Mouse (Mus musculus) embryonic facial prominence, embryonic 14.5 days (tissue): ENCODE measurements around the gene Tnp1. TPM values are rescaled to one million over a fixed set of nuclear protein-coding genes. Genes with fewer than 3 reads are reported as not detected.

ENCODE experiments used
- ATAC-seq: fragments of 200-750 bp; cut with Nextera tagmentation; 2 replicates; pipeline ENCODE4 v1.8.0; 2017; ENCODE audit warnings: low read depth, moderate number of reproducible peaks, moderate TSS enrichment
- DNase-seq: peaks from one replicate; pipeline ENCODE4 v3.0.0-alpha.2; 2015; ENCODE audit warnings: low spot score
- H3K27ac ChIP-seq: fragments of 300-500 bp; sonication (generic); replicated peaks from 2 replicates; pipeline ENCODE4 v1.5.1; 2014; ENCODE audit warnings: low read depth, mild to moderate bottlenecking, low read length, moderate library complexity
- H3K27me3 ChIP-seq: fragments of 300-500 bp; sonication (generic); replicated peaks from 2 replicates; pipeline ENCODE4 v1.6.1; 2014; ENCODE audit warnings: low read length; ENCODE audit not compliant: control insufficient read depth, insufficient read depth
- H3K36me3 ChIP-seq: fragments of 300-500 bp; sonication (generic); 2 replicates; pipeline ENCODE4 v1.6.1; 2014; ENCODE audit warnings: low read length, mixed read lengths; ENCODE audit not compliant: control insufficient read depth, insufficient read depth
- H3K4me1 ChIP-seq: fragments of 300-500 bp; sonication (generic); 2 replicates; pipeline ENCODE4 v1.6.1; 2014; ENCODE audit warnings: antibody characterized with exemption, low read length; ENCODE audit not compliant: control insufficient read depth, insufficient read depth
- H3K4me2 ChIP-seq: fragments of 300-500 bp; sonication (generic); 2 replicates; pipeline ENCODE4 v1.6.1; 2014; ENCODE audit warnings: low read depth, mild to moderate bottlenecking, low read length, moderate library complexity, mixed read lengths
- H3K4me3 ChIP-seq: fragments of 300-500 bp; sonication (generic); 2 replicates; pipeline ENCODE4 v1.5.1; 2014; ENCODE audit warnings: low read depth, mild to moderate bottlenecking, low read length
- H3K9ac ChIP-seq: fragments of 300-500 bp; sonication (generic); 2 replicates; pipeline ENCODE4 v1.6.1; 2014; ENCODE audit warnings: low read depth, mild to moderate bottlenecking, low read length, moderate library complexity, mixed read lengths
- H3K9me3 ChIP-seq: fragments of 300-500 bp; sonication (generic); 2 replicates; pipeline ENCODE4 v1.6.1; 2016; ENCODE audit warnings: low read length; ENCODE audit not compliant: control insufficient read depth
- WGBS: fragments of 180-500 bp; shearing (Covaris S2); extraction: QIAGEN DNeasy Blood & Tissue Kit; methylation state at CpG from one replicate; pipeline ENCODE4 v1.1.7; 2014; 5-methylcytosine and 5-hydroxymethylcytosine counted together
- polyA plus RNA-seq: library from polyadenylated mRNA; unstranded; fragments of >200 nt; fragmentation: Nextera tagmentation; extraction: Ambion mirVana; gene quantifications from 2 replicates; pipeline ENCODE4 v1.2.1, GENCODE M21; 2014

Gene Tnp1
- polyA plus RNA-seq, 1 experiment from 2014 or later, result not detected

GRCm38 (mm10) chr1:73028741-73029140 lies 13.0 kb upstream of the Tnp1 start:
- H3K27ac ChIP-seq, result no peak overlapping the region
- 87% methylated on average over 6 of the region's 6 CpGs for WGBS
- no peaks in the 10 kb centered on the region for H3K27me3 ChIP-seq
- H3K4me1 ChIP-seq, result 0 out of 2 replicates have a peak, but pooled peaks cover 4% of the 10 kb centered on the region
- no peak overlapping the region for H3K4me2 ChIP-seq
- DNase-seq (no peak), ATAC-seq (no peak)
- no peak overlapping the region for H3K4me3 ChIP-seq
- H3K36me3 ChIP-seq, result no peaks in the 10 kb centered on the region
- no peak overlapping the region for H3K9ac ChIP-seq
- no peaks in the 10 kb centered on the region for H3K9me3 ChIP-seq

GRCm38 (mm10) chr1:73027381-73027780 lies 11.7 kb upstream of the Tnp1 start:
- Histone ChIP-seq H3K4me3 (no peak overlapping the region), H3K9me3 (no peaks in the 10 kb centered on the region), H3K4me2 (no peak overlapping the region), H3K4me1 (0 out of 2 replicates have a peak, but pooled peaks cover 4% of the 10 kb centered on the region), H3K36me3 (no peaks in the 10 kb centered on the region), H3K27ac (no peak overlapping the region), H3K9ac (no peak overlapping the region), H3K27me3 (no peaks in the 10 kb centered on the region)
- ATAC-seq (no peak), DNase-seq (no peak)
- WGBS, result 77% methylated on average over 4 of the region's 4 CpGs

- ATAC-seq (no peak), DNase-seq (no peak)
- H3K9me3 ChIP-seq, result no peaks in the 10 kb centered on the region
- no peak overlapping the region for H3K9ac ChIP-seq
- no peaks in the 10 kb centered on the region for H3K36me3 ChIP-seq
- H3K27me3 ChIP-seq, result no peaks in the 10 kb centered on the region
- no peak overlapping the region for H3K4me2 ChIP-seq
- H3K4me1 ChIP-seq, result 0 out of 2 replicates have a peak, but pooled peaks cover 4% of the 10 kb centered on the region
- H3K4me3 ChIP-seq, result no peak overlapping the region
- 79% methylated on average over 5 of the region's 5 CpGs for WGBS
- no peak overlapping the region for H3K27ac ChIP-seq
These were observed 11.1 kb upstream of the Tnp1 start for GRCm38 (mm10) chr1:73026786-73027299.

- Histone ChIP-seq H3K27ac (no peak overlapping the region), H3K4me3 (no peak overlapping the region), H3K36me3 (no peaks in the 10 kb centered on the region), H3K4me2 (no peak overlapping the region), H3K9me3 (no peaks in the 10 kb centered on the region), H3K27me3 (no peaks in the 10 kb centered on the region), H3K4me1 (0 out of 2 replicates have a peak, but pooled peaks cover 4% of the 10 kb centered on the region), H3K9ac (no peak overlapping the region)
- DNase-seq, result no peak
- ATAC-seq, result no peak
- 90% methylated on average over 3 of the region's 3 CpGs for WGBS
These were observed 10.4 kb upstream of the Tnp1 start for GRCm38 (mm10) chr1:73026157-73026556.

GRCm38 (mm10) chr1:73006847-73007246 lies 8.9 kb downstream of the Tnp1 start:
- no peak for DNase-seq
- 94% methylated on average over 1 of the region's 1 CpGs for WGBS

GRCm38 (mm10) chr1:73004890-73005289 lies 10.8 kb downstream of the Tnp1 start:
- Histone ChIP-seq H3K4me2 (no peak overlapping the region), H3K9me3 (no peaks in the 10 kb centered on the region), H3K9ac (no peak overlapping the region), H3K27ac (no peak overlapping the region), H3K27me3 (no peaks in the 10 kb centered on the region), H3K4me3 (no peak overlapping the region), H3K36me3 (no peaks in the 10 kb centered on the region), H3K4me1 (no peaks in the 10 kb centered on the region)
- ATAC-seq (no peak), DNase-seq (no peak)
- WGBS, result 85% methylated on average over 2 of the region's 2 CpGs

More at GRCm38 (mm10) chr1:73006847-73007246, 8.9 kb downstream of the Tnp1 start:
- no peak overlapping the region for H3K4me2 ChIP-seq
- no peak overlapping the region for H3K27ac ChIP-seq
- ATAC-seq, result no peak
- H3K9me3 ChIP-seq, result no peaks in the 10 kb centered on the region
- no peak overlapping the region for H3K9ac ChIP-seq
- no peaks in the 10 kb centered on the region for H3K4me1 ChIP-seq
- no peak overlapping the region for H3K4me3 ChIP-seq
- no peaks in the 10 kb centered on the region for H3K36me3 ChIP-seq
- H3K27me3 ChIP-seq, result no peaks in the 10 kb centered on the region

- H3K36me3 ChIP-seq, result no peaks in the 10 kb centered on the region
- no peak overlapping the region for H3K4me2 ChIP-seq
- H3K9me3 ChIP-seq, result no peaks in the 10 kb centered on the region
- H3K9ac ChIP-seq, result no peak overlapping the region
- ATAC-seq, result no peak
- 71% methylated on average over 5 of the region's 5 CpGs for WGBS
- no peaks in the 10 kb centered on the region for H3K27me3 ChIP-seq
- no peak overlapping the region for H3K4me3 ChIP-seq
- no peaks in the 10 kb centered on the region for H3K4me1 ChIP-seq
- H3K27ac ChIP-seq, result no peak overlapping the region
- no peak for DNase-seq
These were observed 13.1 kb downstream of the Tnp1 start for GRCm38 (mm10) chr1:73002637-73003036.

- 49% methylated on average over 5 of the region's 5 CpGs for WGBS
- no peak for ATAC-seq
These were observed 13.7 kb downstream of the Tnp1 start for GRCm38 (mm10) chr1:73001961-73002360.

DNA sequence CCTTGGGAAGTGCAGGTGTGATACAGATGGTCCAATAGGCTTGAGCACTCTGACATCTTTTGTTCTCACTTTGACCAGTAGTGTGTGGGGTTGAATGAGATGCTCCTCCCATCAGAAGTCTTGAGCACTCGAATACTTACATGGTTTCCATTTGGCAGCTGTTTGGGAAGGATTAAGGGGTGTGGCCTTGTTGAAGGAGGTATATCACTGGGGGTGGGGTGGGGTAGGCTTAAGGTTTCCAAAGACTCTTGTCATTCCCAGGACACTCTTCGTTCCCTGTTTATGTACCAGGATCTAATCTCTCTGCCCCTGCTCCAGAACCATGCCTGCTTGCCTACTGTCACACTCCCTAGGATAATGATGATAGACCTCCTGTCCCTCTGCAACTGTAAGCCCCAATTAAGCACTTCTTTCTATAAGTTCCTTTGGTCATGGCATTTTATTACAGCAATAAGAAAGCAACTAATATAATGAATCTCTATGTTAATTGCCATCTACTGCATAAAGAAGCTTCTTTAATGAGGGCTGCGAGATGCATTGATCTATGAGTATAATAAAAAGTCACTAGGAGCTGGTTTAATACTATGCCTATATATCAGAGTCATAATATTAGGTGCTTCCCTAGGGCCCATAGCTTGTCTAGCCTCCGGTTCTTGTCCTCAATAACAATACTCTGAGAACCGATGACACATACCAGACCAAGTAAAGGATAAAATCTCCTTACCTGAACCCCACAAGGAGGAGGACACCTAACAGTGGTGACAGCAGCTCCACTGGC lies 20.8 kb downstream of the Tnp1 start:
- DNase-seq (no peak), ATAC-seq (no peak)
- Histone ChIP-seq H3K9ac (no peak overlapping the region), H3K27ac (no peak overlapping the region), H3K4me2 (no peak overlapping the region), H3K27me3 (no peaks in the 10 kb centered on the region), H3K36me3 (no peaks in the 10 kb centered on the region), H3K9me3 (no peaks in the 10 kb centered on the region), H3K4me3 (no peak overlapping the region), H3K4me1 (peaks cover 4% of the 10 kb centered on the region; the same call in 1 of the 2 replicates)
- 94% methylated on average over 5 of the region's 5 CpGs for WGBS

More at GRCm38 (mm10) chr1:73001961-73002360, 13.7 kb downstream of the Tnp1 start:
- DNase-seq, result no peak
- Histone ChIP-seq H3K9me3 (no peaks in the 10 kb centered on the region), H3K36me3 (no peaks in the 10 kb centered on the region), H3K27me3 (no peaks in the 10 kb centered on the region), H3K27ac (no peak overlapping the region), H3K4me3 (no peak overlapping the region), H3K9ac (no peak overlapping the region), H3K4me1 (no peaks in the 10 kb centered on the region), H3K4me2 (no peak overlapping the region)
